Mouse (Mus musculus) kidney, postnatal 36 days (tissue): ENCODE measurements around the gene Ccdc186.

Experiments
- DNase-seq, 2 experiments: peaks; one replicate each; pipeline ENCODE4 v3.0.0; 2021 to 2022; ENCODE audit warnings: mixed read lengths in 2 of 2

The Ccdc186 gene

GRCm38 (mm10) chr19:56821798-56822447 lies at the start of gene Ccdc186:
Gene Ccdc186 (minus strand): TSS chr19:56822190.
- peak; percentile 97 to 98 for DNase-seq

- no peak for DNase-seq
Observed at GRCm38 (mm10) chr19:56867701-56868100, 45.7 kb upstream of the Ccdc186 start.

- DNase-seq: no peak
Observed at GRCm38 (mm10) chr19:56856455-56856854, 34.5 kb upstream of the Ccdc186 start.

DNA sequence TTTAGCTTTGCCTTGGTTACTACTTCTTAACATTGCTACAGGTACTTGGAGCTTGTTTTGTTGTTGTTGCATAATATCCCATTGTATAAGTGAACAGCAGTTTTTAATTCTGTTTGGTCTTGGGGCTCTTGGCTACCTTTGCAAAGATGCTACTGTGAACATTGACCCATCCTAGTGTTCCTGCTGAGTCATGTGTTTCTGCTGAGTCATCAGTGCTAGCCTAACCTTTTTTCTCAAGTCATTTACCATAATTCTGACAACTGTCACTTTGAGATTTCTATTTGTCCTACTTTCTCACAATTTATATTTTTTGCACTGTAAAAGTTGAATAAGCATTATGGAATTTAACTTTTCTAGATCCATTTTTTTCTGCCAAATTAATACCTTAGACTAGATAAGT lies 30.6 kb upstream of the Ccdc186 start:
- no peak for DNase-seq

DNA sequence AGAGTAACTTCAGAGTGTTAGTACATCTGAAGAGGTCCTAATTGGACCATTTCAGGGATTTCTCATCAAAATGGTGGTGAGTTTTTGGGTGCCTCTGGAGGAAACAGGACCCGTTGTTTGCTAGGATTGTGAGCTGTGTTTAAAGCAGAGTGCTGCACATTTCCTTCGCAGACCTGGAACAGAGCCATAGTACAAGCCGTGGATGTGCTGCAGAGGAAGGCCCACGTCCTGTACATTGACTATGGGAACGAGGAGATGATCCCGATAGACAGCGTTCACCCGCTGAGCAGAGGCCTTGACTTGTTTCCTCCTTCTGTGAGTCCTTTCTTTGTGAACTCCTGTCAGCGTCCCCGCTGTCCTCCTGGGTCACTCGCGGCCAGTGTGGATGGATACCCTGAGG lies 21.0 kb upstream of the Ccdc186 start:
- no peak for DNase-seq

GRCm38 (mm10) chr19:56838942-56839706 lies 17.1 kb upstream of the Ccdc186 start:
- DNase-seq: no peak

DNA sequence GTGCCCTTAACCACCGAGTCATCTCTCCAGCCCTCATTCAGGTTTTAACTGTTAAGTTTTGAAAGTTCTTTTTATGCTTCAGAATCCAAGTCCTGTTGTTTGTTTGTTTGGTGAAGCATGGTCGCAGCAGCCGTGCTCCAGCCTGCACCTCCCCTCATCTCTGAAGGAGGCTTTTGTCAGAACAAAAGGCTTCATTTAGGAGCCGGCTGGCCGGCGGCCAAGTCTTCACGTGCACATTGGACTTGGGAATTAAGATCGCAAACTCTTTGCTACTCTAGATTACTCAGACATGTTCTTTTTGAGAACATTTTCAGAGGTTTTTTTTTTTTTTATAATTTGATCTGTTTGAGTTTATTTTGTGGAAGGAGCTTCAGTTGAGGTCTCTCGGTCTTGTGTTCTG lies 13.3 kb upstream of the Ccdc186 start:
- DNase-seq: peak; percentile 46 to 78

GRCm38 (mm10) chr19:56830163-56830562 lies 8.2 kb upstream of the Ccdc186 start:
- DNase-seq: no peak

DNA sequence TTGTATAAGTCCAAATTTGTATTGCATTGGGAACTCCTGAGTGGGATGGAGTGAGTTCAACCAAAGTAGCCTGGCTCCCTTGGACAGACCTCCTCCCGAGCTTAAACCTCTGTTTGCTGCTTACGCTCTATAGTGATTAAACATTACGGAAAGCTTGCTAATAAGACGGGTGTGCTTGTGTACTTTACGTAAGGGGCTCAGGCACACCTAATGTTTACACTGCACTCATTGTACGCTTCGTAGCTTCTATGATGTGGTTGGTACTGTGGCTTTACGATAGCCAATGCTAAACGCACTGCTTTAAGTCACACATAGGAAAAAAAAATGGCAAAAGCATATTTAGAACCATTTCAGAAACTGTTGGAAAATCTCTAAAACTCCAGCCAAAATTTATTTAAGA lies 7.3 kb upstream of the Ccdc186 start:
- no peak for DNase-seq

- peak; percentile 46 to 63 for DNase-seq
Observed at GRCm38 (mm10) chr19:56828305-56828704, 6.3 kb upstream of the Ccdc186 start.

- peak in 1 of 2 experiments; percentile 15 for DNase-seq
Observed at GRCm38 (mm10) chr19:56826047-56826631, 4.1 kb upstream of the Ccdc186 start, which contains the start of gene Tdrd1. Gene Tdrd1 (plus strand): TSS chr19:56826209.

DNA sequence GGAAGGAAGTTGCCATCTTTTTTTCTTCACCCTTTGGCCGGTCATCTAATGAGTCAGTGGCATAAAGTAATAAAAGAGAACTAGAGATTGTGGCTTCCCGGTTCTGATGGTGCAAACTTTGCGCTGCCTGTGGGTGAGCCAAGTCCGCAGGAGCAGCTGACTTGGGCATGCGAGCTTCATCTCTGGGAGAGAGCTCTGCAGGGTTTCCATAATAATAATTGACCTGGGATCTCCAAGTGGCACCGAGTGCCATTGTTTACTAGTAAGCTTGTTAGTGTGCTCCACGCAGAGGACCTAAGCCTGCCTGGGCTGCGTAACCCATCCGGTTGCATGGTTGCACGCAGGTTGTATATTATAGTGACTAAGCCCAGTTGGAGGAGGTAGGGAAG lies 452 bp upstream of the Ccdc186 start:
- no peak for DNase-seq

DNA sequence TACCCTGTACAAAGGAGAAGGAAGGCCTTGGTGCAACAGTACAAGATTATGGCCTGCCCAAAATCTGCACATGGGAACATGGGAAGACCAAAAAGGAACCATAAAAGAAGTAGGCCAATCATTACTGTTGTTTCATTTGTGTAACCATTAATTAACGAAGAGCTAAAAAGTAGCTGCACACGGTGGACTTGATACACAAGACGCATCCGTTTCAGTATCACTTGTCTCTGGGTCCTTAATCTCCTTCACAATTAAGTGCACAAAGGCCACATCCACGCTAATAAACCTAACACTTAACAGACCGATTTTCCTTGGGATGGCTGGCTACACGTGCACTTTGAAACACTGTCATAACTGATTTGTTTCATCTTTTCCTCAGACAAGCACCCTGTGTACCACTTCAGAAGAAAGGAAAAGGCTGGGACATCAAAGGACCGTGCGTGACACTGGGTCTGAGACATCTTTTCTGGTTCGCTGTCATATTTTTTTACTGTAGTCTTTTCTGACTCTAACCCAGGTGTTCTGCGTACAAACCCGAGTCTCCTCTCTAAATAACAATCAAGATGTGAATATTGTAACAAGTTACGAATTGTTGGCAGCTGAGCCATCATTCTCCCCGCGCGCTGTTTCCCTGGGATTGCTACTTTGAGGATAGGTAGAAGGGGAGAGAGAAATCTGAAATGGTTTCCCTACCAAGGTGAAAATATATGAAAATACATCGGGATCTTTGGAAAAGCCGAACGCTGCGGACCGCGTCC lies 771 bp downstream of the Ccdc186 start:
- no peak for DNase-seq

DNA sequence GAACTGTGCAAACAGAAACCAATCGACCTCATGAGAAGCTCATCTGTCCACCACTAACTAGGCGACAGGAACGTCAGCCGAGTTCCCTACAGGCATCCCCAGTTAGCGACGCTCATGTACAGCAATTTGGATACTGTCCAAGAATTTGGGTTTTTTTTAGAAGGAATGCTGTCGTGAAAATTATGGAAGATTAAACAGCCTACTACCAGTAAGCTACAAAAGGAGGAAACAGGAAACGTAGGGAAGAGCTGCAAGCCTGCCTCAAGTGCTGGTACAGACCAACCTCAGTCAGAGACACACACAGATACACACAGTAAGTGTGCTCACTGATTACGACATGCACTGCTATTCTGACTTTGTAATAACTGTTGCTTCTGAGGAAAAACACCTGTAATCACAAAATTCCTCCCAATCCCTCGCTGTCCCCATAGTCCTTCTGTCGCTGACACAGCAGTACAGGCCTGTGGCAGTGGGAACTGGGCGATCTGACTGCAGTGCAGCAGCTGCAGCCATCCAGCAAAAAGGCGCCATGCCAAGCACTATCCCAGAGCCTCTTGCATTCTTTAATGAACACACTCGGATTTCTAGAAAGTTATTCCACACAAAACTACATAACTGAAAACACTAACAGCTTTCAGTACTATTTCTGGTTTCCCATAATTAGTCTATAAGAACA lies 4.0 kb downstream of the Ccdc186 start:
- peak in 1 of 2 experiments; percentile 42 for DNase-seq

GRCm38 (mm10) chr19:56813360-56813759 lies 8.6 kb downstream of the Ccdc186 start:
- DNase-seq: no peak

DNA sequence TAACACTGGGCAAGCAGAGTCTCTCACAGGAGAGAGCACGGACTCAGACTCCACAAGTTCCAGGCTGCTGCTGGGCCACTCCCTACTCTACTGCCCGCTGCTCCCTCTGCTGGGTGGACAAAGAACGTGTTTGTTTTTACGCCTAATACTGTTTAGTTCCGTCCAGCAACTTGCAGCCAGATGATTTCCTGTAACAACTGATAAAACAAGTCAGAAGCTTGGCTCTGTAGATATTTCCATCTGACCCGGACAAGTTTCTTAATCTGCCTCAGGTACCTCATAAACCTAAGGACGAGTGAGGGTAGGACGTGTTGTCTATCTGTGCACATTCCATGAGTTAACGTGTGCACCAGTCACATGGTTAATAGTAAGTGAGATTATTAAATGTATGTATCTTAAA lies 10.4 kb downstream of the Ccdc186 start:
- peak; percentile 66 to 86 for DNase-seq

- no peak for DNase-seq
Observed at GRCm38 (mm10) chr19:56810641-56811146, 11.3 kb downstream of the Ccdc186 start.

GRCm38 (mm10) chr19:56808771-56809170 lies 13.2 kb downstream of the Ccdc186 start:
- DNase-seq: peak in 1 of 2 experiments; percentile 29

GRCm38 (mm10) chr19:56807122-56807521 lies 14.9 kb downstream of the Ccdc186 start:
- no peak for DNase-seq

- DNase-seq: peak in 1 of 2 experiments; percentile 15
Observed at GRCm38 (mm10) chr19:56805366-56805765, 16.6 kb downstream of the Ccdc186 start.

DNA sequence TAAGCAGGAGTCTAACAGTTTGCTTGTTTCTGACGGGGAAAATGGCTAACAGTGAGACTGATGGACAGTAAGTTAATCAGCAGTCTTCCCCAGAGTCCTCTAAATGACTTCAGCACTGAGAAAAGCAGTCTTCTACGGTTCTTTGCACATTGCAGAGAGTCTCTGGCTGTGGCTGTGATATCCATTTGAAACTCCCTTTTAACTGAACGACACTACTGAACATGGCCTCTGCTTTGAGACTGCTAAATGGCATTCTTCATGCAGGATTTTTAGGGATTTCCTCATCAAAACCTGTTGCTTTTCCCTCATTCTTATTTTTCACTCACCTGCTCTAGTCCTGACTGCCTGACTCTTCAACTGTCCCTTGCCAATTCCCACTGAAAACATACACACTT lies 19.6 kb downstream of the Ccdc186 start:
- DNase-seq: no peak

GRCm38 (mm10) chr19:56801656-56802351 lies 20.2 kb downstream of the Ccdc186 start:
- no peak for DNase-seq
